Mouse (Mus musculus): ENCODE results near the gene Spata3.

Gene Spata3

DNA sequence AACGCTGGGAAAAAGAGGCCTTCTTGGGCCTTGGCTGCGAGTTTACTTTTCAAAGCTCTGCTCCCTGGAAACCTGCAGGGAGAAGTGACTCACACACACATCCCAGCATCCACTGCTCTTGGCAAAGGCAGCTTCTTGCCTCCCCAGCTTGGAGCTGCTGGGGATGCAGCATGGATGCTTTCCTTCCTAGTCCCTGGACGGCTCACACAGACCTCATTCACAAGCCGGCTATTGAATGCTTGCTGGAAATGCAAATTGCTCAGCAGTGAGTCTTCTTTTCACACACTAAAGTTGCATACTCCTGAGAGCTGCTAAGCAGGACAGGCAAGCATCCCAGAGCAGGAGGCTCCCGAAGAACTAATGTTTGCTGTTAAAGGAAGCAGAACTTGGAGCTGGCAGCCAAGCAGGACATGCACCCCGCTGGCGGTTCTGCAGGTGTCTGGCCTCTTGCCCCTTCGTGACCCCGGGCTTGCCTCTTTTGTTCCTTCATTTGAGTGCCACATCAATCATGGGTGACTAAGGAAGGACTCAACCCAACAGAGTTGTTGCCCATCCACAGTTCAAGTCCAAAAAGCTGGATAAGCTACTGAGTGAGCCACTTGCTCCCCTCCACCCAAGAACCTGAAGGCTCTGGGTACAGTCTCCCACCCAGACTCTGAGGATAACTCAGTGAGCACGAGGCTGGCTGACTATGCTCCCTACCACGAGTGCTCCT lies 15.8 kb downstream of the Spata3 start:
- DNase-seq (ENCODE audit: low read depth, low spot score): no peak

DNA sequence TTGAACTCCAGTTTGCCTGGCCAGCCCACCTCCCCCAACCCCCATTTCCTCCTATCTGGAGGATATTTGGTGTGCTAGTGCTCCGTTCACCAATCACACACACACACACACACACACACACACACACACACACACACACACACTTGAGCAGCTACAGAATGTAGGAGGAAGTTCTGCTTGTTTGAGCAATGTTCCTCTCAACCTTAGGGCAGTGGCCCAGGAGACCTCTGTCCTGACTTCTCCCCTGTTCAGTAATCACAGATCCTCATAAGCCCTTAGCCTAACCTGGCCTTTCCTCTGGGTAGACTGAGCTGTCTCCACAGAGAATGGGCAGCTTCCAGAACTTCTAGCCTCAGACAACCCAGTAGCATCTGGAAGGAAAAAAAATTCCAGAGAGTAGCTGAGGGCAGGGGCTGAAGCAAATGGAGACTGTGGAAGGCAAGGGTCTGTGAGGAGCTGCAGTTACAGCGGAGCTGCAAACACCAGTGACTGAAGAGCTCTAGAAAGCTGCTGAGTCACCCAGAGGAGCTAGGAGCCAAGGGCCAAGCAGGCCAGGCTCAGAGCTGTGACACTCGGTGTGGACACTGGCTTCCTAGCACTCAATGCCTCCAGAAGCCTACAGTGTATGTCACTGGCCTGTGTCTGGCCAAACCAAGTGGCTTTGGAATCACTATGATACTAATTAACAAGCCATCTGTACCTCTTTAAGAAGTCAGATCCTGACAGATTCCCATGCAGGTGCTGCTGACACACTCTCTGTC lies 21.8 kb downstream of the Spata3 start:
- no peak for DNase-seq (ENCODE audit: low read depth, low spot score)

DNA sequence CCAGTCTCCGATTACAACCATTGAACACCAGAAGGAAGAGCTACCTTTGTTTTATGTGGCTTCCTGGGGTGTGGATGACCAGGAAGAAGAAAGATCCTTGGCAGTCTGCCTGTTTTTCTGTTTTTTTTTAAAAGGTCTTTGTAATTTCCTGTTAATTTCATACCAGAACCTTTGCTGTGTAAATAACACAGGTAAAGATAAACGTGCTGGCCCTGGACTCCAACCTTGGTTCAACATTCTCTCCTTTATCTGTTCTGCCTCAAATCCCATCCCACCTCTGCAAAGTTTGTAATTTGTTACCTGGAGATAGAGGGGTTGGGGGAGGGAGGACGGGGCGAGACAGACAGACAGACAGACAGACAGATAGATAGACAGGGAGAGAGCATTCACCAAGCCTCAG lies 23.5 kb downstream of the Spata3 start:
- no peak for DNase-seq (ENCODE audit: low read depth, low spot score)

DNA sequence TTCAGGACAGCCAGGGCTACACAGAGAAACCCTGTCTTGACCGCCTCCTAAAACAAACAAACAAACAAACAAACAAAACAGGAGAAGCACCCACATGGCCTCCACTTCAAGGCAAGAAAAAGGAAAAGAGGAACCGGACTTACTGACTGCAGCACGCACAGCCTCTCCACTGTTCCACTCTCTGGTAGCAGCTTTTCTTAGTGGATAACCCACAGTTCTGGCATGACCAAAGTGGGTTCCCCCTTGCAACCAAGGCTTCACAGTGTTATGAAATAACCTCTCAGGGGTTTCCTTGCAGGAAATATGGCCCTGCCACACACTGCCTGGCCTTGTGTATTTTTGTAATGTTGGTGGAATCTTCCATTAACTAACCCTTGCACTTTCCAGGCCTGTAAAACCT lies 24.2 kb downstream of the Spata3 start:
- DNase-seq (ENCODE audit: low read depth, low spot score): no peak

DNA sequence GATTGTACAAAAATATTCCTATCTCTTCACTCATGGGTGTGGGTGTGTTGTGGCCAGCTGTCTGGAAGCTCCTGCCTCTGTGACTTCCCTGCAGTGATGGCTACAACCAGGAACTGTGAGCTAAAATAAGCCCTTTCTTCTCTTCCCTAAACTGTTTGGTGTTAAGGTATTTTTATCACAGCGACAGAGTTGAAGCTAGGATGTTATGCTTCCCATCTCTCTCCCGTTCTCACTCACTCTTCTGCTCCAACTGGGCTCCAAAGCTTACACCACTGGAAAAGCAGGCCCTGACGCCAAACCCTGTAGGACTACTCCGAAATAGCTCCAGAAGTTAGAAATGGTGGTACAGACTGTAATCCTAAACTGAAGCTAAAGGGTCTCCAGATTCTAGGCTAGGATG lies 28.4 kb downstream of the Spata3 start:
- no peak for DNase-seq (ENCODE audit: low read depth, low spot score)

DNA sequence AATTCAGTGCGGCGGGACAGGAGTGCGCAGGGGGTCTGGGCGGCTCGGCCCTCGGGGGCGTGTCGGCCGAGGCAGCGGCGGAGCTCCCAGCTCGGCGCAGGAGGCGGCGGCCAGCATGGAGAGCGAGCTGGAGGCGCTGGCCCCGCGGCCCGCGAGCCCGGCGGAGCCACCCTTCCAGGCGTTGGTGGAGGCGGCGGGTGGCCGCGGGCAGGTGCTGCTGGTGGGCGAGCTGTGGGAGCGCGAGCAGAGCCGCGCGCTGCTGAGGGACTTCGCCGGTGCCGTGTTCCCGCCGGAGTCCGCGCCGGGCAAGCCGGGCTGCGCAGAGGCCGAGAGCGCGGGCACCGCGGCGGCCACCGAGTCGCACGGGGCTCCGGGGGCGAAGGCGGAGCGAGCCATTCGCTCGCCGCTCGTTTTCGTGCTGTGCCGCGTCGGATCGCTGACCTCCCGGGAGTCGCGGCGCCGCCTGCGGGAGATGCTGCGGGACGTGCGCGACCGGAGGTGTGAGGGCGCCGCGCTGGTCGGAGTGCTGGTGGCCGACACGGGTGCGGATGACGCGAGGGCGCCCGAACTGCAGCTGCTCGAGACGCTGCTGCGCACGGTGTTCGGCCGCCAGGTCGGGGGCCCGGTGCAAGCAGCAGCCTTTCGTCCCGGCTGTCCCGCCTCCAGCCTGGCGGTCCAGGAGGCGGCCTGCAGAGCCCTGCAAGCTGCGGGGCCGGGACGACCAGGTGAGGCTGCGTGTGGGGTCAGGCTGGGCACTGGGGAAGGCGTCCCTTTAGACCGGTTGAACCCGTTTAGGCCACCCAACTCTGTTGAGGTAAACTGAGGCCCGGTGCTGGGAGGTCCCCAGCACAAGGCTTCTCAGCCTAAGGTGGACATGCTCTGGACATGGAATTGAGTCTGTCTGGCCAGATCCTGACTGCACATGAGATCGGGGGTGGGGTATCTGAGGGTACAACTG lies 29.5 kb downstream of the Spata3 start, which contains the start of gene 2810459M11Rik:
TSS of gene 2810459M11Rik (plus strand) at position 16 of the 958 bp plus-strand sequence.
- peak; percentile 43 for DNase-seq (ENCODE audit: low read depth, low spot score)

DNA sequence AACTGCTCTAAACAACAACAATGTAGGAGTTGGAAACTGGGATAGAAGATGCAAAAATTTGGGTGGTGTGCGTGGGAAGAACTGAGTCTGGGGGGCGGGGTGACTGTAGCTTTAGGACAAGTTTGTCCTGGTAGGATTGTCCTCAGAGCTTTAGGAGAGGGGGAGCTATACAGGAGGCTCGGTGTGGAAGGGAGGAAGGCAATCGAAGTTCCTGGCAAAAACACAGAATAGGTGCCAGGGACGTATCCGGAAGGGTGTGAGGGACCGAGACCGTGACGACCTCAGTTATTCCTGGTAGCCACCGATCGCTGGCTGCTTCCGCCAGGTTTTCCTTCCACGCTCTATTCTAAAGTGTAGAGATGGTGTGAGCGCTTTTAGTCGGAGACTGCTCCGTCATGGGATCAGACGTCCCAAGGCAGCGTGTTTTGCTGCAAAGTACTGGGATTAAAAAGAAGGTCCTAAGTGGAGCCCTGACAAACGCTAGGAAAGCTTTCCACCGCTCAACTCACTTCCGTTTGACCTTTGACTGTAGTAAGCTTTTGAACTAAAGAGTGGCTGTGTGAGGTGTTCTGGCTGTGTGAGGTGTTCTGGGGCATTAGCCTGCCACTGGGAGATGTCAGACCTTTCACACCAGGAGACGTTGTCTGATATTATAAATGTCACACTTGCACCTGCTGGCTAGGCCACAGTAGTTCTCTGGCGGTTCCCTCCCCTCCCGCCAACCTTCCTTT lies 30.4 kb downstream of the Spata3 start:
- DNase-seq (ENCODE audit: low read depth, low spot score): peak; percentile 8

DNA sequence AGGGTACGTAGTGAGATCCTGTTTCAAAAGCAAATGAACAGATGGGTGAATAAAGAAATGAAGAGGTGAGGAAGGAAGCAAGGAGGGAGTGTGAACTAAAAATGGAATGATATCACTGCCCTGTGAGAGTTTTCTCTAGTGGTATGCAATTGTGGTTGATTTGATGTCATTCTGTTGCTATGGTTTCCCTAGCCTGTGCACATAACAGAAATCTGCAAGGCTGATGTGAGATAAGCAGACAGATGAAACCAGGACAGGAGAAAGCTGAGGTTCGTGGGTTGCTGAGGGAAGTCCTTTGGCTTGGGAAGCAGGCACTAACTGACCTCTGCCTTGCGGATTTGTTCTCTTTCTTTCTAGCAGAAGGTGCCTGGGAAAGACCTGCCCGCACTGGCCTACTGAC lies 31.6 kb downstream of the Spata3 start:
- peak; percentile 38 for DNase-seq (ENCODE audit: low read depth, low spot score)

DNA sequence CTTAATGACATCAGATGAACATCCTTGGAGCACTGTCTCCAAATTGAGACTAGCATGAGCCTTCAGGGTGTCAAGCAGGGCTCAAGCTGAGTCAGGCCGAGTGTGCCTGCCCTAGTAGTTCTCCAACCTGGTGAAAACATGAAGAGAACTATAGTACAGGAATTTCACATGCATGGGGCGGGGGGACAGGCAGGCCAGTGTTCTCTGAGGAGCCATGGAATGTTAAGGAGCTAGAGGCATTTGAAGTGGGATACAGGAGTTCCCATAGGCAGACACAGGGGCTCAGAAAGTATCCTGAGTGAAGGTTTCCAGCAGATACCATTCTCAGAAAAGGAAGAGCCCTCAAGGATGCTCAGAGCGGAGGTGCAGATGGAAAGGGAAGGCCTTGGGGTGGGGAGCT lies 32.1 kb downstream of the Spata3 start:
- no peak for DNase-seq (ENCODE audit: low read depth, low spot score)

DNA sequence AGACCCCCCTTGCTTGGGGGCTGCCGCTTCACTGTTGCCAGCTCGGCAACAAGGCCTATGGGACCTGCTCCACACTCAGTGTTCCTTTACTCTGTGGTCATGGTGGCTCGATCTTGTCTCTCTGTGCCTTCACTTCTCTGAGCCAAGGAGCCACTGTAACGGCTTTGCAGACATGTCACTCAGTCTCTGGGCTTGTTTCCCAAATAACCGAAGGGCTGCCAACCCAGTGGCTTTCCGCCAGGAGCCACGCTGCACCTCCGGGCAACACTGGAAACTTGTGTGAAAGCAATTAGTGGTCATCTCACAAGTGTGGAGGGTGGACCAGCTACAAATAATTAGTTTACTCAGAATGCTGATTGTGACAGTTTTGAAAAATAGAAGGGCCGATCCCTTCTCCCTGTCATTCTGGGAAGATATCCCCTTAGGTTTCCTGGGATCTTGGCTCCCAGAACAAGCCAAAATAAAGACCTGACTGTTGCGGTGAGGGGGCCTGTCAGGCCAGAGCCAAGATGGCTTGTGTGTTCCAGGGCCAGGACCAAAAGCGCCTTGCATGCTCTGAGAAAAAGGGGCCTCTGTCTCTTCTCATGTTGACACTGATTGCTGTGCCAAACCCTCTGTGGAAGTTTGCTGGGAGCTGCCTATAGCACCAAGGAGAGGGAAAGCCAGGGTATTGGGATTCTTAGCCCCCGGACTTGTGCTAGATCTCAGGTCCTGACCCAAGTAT lies 36.7 kb downstream of the Spata3 start:
- DNase-seq (ENCODE audit: low read depth, low spot score): no peak

DNA sequence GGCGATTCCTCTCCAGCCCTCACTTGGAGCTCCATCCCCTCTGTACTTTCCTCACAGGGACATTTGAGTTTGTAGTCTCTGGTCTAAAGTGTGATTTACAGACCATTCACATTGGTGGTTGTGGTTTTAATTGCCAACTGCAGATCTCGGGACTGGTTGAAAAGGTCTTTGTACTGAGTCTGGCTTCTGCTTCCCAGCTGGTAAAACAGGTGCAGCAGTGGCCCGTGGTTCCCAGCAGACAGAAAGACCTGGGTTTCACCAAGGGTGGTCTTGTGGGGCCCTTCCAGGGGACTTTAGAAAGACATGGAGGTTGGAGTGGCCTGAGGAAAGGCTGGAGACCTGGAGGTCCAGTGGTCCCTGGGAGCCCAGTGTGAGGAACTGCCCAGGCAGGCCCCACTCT lies 38.3 kb downstream of the Spata3 start:
- no peak for DNase-seq (ENCODE audit: low read depth, low spot score)

DNA sequence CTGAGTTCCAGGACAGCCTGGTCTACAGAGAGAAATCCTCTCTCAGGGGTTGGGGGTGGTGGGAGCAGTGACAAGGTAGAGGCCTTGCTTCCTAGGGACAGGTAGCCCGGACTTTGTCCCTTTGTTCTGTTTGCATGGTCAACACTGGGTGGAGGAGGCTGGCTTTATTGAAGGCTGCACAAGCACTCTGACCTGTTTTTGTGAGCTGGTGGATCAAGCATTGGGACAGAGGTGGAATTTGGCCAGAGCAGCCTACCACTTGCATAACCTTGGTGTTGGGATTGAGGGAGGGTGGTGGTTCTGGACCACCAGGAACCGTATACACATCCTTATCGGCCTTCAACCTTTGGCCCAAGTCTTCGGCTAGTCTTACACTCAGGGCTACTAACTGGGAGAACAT lies 39.7 kb downstream of the Spata3 start:
- DNase-seq (ENCODE audit: low read depth, low spot score): no peak

DNA sequence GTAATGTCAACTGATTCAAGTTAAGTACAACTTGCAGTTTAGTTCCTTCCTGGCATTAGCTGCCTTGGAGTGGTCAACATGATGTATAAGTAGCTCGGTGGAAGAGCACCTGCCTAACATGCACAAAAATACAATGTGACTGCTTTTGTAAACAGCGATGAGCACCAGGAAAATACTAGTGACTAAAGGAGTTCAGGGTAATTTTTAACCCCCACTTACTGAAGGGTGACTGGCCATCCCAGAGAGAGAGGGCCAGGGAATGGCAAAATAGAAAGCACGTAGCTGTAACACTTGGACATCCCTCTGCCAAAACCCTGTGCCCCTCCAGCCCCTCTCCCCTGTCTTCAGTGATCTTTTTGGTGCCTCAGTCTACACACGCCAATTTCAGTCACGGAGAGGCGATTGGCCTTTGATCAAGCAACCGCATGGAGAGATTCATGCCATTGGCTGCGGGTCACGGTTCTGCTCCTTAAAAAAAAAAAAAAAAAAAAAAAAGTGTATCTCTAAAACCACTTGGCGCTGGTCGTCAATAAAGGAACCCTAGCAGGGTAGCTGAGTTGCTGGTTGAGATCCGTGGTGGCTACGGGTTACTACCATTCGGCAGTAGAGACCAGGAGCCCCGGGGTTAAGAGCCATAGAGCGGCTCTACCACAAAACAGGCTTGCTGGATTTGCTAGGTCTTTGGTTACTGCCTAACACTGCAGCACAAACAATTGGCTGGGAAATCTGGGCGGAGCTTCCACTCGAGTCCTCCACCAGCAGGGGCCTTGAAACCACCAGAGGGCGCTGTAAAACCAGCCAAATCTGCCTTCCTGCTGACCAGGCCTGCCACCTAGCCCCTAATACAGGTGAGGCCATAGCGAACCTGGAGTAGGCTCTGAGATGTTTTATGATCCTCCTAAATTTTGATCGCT lies 42.5 kb downstream of the Spata3 start:
- DNase-seq (ENCODE audit: low read depth, low spot score): peak; percentile 93

DNA sequence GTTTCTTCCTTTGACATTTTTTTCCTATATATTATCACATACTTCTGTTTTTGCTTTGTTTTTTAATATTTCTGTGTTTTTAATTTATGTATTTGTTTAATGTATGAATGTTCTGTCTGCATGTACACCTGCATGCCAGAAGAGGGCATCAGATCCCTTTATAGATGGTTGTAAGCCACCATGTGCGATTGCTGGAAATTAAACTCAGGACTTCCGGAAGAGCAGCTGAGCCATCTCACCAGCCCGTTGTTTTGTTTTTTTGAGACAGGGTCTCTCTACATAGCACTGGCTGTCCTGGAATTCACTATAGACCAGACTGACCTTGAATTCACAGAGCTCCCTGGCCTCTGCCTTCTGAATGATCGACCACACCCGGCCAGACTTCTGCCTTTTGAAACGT lies 45.9 kb downstream of the Spata3 start:
- no peak for DNase-seq (ENCODE audit: low read depth, low spot score)

DNA sequence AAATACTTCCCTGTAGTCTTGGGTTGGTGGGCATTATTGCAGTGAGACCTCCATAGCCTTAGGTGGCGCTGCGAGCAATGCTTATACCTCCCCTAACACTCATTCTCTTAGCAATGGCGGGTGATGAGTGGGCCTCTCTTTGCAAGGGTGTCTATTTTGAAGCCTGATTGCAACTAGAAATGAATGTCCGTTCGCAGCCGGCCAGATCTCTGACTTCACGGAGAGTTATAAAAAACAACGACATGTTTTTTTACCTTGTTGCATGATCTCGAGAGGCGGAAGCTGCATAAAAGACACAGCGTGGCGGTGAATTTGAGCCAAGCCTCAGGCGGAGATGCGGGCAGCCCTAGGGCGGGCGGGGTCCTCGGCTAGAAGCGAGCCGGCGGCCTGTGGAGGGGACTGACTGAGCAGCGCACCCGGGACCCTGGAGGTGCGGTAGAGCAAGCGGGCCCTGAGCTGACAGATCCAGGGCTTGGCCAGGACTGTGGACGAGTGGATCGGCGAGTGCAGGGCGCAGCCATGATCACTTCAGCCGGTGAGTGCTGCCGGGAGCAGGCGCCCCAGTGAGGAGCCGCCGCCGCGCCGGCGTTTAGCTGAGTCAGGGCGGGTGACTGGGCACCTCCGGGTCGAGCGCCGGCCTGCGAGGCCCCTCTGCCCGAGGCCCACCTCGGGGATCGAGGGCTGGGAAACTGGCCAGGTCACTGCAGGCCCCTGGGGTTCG lies 47.8 kb downstream of the Spata3 start, which contains the start of gene Psmd1:
TSS of gene Psmd1 (plus strand) at position 117 of the 721 bp plus-strand sequence.
- DNase-seq (ENCODE audit: low read depth, low spot score): peak; percentile 96

DNA sequence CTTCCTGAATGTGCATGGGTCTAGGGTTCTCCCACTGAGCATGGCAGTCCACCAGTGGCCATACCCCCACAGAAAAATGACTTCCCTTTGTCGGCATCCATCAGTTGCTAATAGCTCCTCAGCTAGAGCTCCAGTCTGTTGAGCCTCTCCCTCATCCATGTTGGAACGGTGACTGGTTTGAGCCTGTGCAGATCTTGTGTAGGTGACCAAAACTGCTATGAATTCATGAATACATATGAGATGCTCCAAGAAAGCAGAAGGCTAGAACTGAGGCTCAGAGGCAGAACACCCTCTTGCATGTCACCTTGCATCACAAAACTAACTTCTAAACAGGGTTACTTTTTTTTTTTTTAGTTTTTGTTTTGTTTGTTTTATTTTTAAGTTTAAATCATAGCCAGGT lies 59.9 kb downstream of the Spata3 start:
- no peak for DNase-seq (ENCODE audit: low read depth, low spot score)

Data from CD4-positive, CD25-positive, alpha-beta regulatory T cell, adult 2 months (primary cell).